Mouse (Mus musculus) kidney, postnatal 0 days (tissue): Measurements from ENCODE around the gene Has3. TPM values are rescaled to one million over a fixed set of nuclear protein-coding genes. Genes with fewer than 3 reads are reported as not detected.

Experiments used
- ATAC-seq: fragments of 200-750 bp; cut with Nextera tagmentation; replicated peaks from 2 replicates; pipeline ENCODE4 v1.8.0; 2017; ENCODE audit warnings: low read depth, moderate number of reproducible peaks, moderate TSS enrichment, moderate library complexity; ENCODE audit not compliant: low FRiP score
- DNase-seq: peaks from one replicate; pipeline ENCODE4 v3.0.0-alpha.2; 2016; ENCODE audit warnings: low spot score
- H3K27ac ChIP-seq: fragments of 300-500 bp; sonication (generic); 2 replicates; pipeline ENCODE4 v1.5.1; 2014; ENCODE audit warnings: mild to moderate bottlenecking
- H3K27me3 ChIP-seq: fragments of 300-500 bp; sonication (generic); 2 replicates; pipeline ENCODE4 v1.6.1; 2014; ENCODE audit warnings: low read length, mixed read lengths; ENCODE audit not compliant: insufficient read depth
- H3K36me3 ChIP-seq: fragments of 300-500 bp; sonication (generic); 2 replicates; pipeline ENCODE4 v1.6.1; 2014; ENCODE audit warnings: low read length, mixed read lengths; ENCODE audit not compliant: insufficient read depth
- H3K4me1 ChIP-seq: fragments of 300-500 bp; sonication (generic); replicated peaks from 2 replicates; pipeline ENCODE4 v1.6.1; 2014; ENCODE audit warnings: antibody characterized with exemption, low read length, mixed read lengths; ENCODE audit not compliant: insufficient read depth
- H3K4me2 ChIP-seq: fragments of 300-500 bp; sonication (generic); 2 replicates; pipeline ENCODE4 v1.6.1; 2014; ENCODE audit warnings: mild to moderate bottlenecking, low read length, moderate library complexity, mixed read lengths
- H3K4me3 ChIP-seq: fragments of 300-500 bp; sonication (generic); replicated peaks from 2 replicates; pipeline ENCODE4 v1.5.1; 2014; ENCODE audit warnings: low read depth, low read length
- H3K9ac ChIP-seq: fragments of 300-500 bp; sonication (generic); 2 replicates; pipeline ENCODE4 v1.6.1; 2014; ENCODE audit warnings: low read depth, low read length
- H3K9me3 ChIP-seq: fragments of 300-500 bp; sonication (generic); replicated peaks from 2 replicates; pipeline ENCODE4 v1.6.1; 2016; ENCODE audit warnings: low read length, inconsistent platforms, mixed read lengths
- CTCF ChIP-seq: IDR thresholded peaks from 2 replicates; pipeline ENCODE4 v1.5.1; 2016; ENCODE audit warnings: antibody characterized with exemption, low read depth, mild to moderate bottlenecking, moderate library complexity
- WGBS: fragments of 180-500 bp; shearing (Covaris S2); extraction: QIAGEN DNeasy Blood & Tissue Kit; methylation state at CpG from one replicate; pipeline ENCODE4 v1.1.7; 2014; 5-methylcytosine and 5-hydroxymethylcytosine counted together
- polyA plus RNA-seq: library from polyadenylated mRNA; unstranded; fragments of >200 nt; fragmentation: Nextera tagmentation; extraction: Ambion mirVana; gene quantifications from 2 replicates; pipeline ENCODE4 v1.2.1, GENCODE M21; 2015

Has3 gene
- polyA plus RNA-seq, 1 experiment from 2014 or later = 0.54 TPM

DNA sequence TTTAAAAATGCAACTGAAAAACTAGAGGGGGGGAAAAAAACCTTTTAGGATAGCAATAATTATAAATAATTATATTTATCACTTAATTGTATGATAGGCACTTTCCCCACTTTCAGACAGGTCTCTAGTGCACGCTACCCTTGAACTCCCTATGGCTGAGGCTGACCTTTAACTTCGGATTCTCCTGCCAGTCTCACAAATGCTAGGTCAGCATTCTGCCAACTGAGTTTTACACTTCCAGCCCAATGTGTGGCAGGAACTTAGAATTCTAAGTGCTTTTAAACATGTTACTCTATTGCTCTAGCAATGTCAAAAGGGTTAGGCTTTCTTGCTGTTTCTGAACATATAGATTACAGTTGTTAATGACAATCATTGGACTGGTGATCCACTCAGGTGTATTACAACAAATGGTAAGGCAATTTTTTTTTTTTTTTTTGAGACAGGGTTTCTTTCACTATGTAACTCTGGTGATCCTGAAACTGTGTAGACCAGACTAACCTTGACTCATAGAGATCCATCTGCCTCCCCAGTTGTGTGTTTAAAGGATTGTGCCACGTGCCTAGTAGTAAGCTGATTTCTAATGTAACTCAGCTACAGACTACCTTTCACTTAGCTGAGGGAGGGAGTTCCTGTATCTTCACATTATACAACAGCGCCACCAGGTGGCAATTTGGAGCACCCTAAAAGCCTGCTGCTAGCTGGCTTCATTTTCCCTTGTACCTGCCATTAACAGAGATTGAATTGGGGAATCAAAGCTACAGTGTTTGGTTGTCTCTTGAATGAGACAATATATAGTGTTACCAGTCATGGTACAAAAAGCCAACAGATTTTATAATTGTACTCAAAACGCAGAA, 17.5 kb downstream of the Has3 start:
- Histone ChIP-seq H3K36me3 (peaks cover 25% of the 10 kb centered on the region), H3K9ac (no peak overlapping the region), H3K27ac (no peak overlapping the region), H3K27me3 (no peaks in the 10 kb centered on the region), H3K9me3 (no peaks in the 10 kb centered on the region), H3K4me3 (no peak overlapping the region), H3K4me2 (no peak overlapping the region), H3K4me1 (peaks cover 10% of the 10 kb centered on the region; the same call in 1 of the 2 replicates)
- WGBS = 35% methylated on average over 5 of the region's 5 CpGs
- DNase-seq = peak; percentile 94
- peak; percentile 94 for TF ChIP-seq CTCF
- ATAC-seq = 0 out of 2 replicates have a peak, but pooled peaks have one; percentile 35

DNA sequence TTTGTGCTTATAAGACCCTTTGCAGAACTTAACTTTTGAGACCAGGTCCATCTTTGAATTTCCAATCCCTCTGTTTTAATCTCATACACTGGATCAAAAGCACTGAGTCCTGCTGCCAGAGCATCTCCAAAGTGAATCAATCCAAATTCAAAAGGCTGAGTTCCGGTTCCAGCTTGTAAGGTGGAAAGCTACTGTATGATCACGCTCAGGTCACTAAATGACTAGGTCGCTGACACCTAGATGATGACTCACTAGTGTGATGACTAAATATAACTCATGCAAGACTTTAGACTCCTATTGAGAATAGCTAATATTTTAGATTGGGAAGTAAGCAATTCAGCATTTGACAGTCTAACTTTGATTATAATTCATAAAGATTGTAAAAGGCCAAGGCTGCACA, 18.8 kb downstream of the Has3 start:
- DNase-seq (no peak), ATAC-seq (no peak)
- H3K27me3 ChIP-seq = no peaks in the 10 kb centered on the region
- TF ChIP-seq CTCF = no peak
- H3K9ac ChIP-seq = no peak overlapping the region
- H3K36me3 ChIP-seq = peaks cover 19% of the 10 kb centered on the region
- no peaks in the 10 kb centered on the region for H3K9me3 ChIP-seq
- H3K4me2 ChIP-seq = no peak overlapping the region
- H3K4me3 ChIP-seq = no peak overlapping the region
- 73% methylated on average over 3 of the region's 3 CpGs for WGBS
- no peak overlapping the region for H3K27ac ChIP-seq
- peaks cover 10% of the 10 kb centered on the region; the same call in 1 of the 2 replicates for H3K4me1 ChIP-seq

DNA sequence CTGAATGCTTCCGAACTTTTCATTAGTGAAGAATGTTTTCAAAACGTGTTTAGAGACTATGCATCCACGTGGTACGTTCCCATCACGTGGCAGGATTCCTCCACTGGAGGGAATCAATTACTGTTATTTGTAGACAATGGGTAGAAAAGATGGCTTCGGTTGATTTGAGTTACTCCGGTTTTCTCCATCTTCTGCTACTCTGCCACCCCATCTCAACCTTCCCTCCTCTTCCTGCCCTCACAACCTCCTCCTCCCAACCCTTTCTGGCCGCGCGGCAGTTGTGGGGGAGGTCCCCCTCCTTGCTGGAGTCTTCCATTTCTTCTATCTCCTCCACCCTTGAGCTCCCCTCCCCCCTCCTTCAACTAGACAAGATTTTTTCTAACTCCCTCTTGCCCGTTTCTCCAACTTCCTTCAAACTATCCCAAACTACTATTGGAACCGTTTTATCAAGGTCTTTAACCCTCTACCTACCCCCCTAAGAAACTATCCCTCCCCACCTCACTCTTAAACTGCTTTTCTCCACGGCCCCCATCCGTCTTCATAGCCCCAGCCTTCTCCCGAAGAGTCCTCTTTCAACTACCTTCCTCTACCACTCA, 22.3 kb downstream of the Has3 start:
- Histone ChIP-seq H3K4me1 (peaks cover 10% of the 10 kb centered on the region; the same call in 1 of the 2 replicates), H3K9ac (peak overlapping the region; percentile 96), H3K36me3 (peaks cover 5% of the 10 kb centered on the region; the same call in 1 of the 2 replicates), H3K27ac (peak overlapping the region; percentile 96), H3K4me2 (peak overlapping the region; percentile 70), H3K9me3 (no peaks in the 10 kb centered on the region), H3K27me3 (no peaks in the 10 kb centered on the region), H3K4me3 (peak overlapping the region; percentile 65)
- no peak for TF ChIP-seq CTCF
- under 1% methylated on average over 15 of the region's 15 CpGs for WGBS
- peak; percentile 85 for DNase-seq
- ATAC-seq = no peak

DNA sequence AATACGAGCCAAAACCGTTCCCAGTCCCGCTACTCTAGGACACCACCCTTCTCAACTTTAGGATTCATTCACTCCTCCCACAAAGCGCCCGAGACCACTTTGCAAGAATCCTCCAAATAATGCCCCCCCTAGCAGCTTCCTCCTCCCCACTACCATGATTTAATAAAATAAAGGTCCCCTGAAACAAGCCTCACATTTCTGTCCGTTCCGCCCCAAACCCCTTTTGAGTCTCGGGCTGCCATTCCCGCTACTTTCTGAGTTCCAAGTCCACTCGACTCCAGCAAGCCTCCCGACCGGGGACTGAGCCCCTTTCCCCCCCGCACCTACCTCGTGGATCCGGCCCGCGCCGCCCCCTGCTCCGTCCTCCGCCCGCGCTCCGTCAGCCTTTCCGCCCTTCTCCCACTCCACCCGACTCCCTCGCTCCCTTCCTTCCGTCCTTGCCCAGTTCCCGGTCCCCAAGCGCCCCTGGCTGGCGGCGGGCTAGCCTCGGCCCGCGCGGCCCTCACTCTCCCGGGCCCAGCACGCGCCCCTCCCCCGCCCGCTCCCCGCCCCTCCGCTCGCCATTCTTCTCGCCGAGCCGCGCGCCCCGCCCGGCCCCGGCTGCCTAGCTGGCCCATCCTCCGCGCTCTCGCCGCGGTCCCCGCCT, 22.9 kb downstream of the Has3 start:
- DNase-seq = peak; percentile 64
- under 1% methylated on average over 56 of the region's 57 CpGs for WGBS

DNA sequence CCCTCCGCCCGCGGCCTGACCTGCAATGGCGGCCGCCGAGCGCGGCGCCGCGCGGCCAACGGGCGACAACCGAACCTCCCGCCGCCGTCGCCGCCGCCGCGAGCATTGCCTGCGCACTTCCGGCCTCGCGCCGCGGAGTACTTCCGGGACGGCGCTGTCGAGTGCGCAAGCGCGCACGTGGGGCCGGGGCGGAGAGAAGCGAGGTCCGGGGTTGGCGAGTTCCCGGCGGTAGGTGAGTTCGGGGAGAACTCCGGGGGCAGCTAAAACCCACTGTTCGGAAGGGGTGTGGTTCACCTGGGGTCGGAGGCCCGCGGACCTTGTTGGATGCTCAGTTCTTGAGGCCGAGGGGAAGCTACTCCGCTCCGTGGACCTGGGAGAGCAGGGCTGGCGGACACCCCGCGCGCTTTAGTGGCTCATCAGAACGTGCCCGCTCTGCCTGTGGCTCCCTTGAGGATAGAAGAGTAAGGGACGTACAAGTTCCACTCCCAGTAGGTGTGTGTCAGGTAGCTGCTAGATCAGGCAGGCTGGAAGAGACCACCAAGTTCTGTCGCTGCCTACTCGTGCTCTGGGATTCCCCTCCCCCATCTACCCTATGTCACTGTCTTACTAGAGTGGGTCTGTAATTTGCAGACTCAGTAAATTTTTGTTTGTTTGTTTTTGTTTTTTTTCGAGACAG, 23.6 kb downstream of the Has3 start, which contains the start of gene Utp4:
TSS of gene Utp4 (plus strand) at position 156 of the 676 bp plus-strand sequence.
- TF ChIP-seq CTCF = no peak
- peaks cover 12% of the 10 kb centered on the region; the same call in 1 of the 2 replicates for H3K36me3 ChIP-seq
- H3K27ac ChIP-seq = peak within 1 kb of the TSS; percentile 96
- peak; percentile 93 for DNase-seq
- peak within 1 kb of the TSS; percentile 96 for H3K9ac ChIP-seq
- ATAC-seq = peak; percentile 92
- no peaks in the 10 kb centered on the region for H3K9me3 ChIP-seq
- H3K27me3 ChIP-seq = no peaks in the 10 kb centered on the region
- peak within 1 kb of the TSS; percentile 70 for H3K4me2 ChIP-seq
- WGBS = 0% methylated on average over 57 of the region's 63 CpGs
- peak within 1 kb of the TSS; percentile 65 for H3K4me3 ChIP-seq
- peaks cover 10% of the 10 kb centered on the region; the same call in 1 of the 2 replicates for H3K4me1 ChIP-seq

More for the DNA sequence above, 22.9 kb downstream of the Has3 start:
- no peaks in the 10 kb centered on the region for H3K27me3 ChIP-seq
- peak overlapping the region; percentile 70 for H3K4me2 ChIP-seq
- H3K27ac ChIP-seq = peak overlapping the region; percentile 96
- TF ChIP-seq CTCF = no peak
- no peaks in the 10 kb centered on the region for H3K9me3 ChIP-seq
- H3K36me3 ChIP-seq = peaks cover 5% of the 10 kb centered on the region; the same call in 1 of the 2 replicates
- peak; percentile 72 for ATAC-seq
- H3K4me3 ChIP-seq = peak overlapping the region; percentile 65
- peak overlapping the region; percentile 96 for H3K9ac ChIP-seq
- peaks cover 10% of the 10 kb centered on the region; the same call in 1 of the 2 replicates for H3K4me1 ChIP-seq
